Mouse (Mus musculus): ENCODE measurements around the gene Ascc1.
A peak's percentile ranks its signal among the peaks of the same experiment; 100 is the strongest.
"Not testable (repeated sequence)": the region's sequence is repeated elsewhere in the genome, so short reads cannot be mapped to it uniquely, and the experiment has no call there.

Ascc1 gene

GRCm38 (mm10) chr10:59977715-59978343, 24.8 kb upstream of the Ascc1 start:
- no peak for DNase-seq (ENCODE audit: low spot score)

GRCm38 (mm10) chr10:59978401-59978800, 24.2 kb upstream of the Ascc1 start:
- DNase-seq (ENCODE audit: low spot score), result no peak

GRCm38 (mm10) chr10:59978873-59979743, 23.5 kb upstream of the Ascc1 start:
- DNase-seq (ENCODE audit: low spot score), result no peak

DNA sequence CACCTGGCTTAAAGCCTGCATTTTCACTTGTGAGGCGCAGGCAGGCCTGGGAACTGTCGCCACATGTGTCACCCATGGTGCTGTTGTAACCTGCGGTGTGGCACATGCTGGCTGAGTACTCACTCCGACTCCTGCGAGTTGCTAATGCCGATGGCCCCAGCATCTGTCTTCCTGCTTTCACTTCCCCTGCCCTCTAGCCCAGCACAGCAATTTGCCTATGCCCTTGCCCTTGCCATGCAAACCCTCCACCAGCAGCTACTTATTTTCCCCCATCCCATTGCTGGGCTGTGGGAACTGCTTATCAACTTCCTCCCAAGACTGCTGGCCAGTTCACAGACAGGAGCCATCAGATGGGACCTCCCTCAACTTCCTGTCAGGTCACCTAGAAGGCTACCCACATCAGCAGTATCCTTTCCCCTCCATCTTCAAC, 21.8 kb upstream of the Ascc1 start:
- DNase-seq (ENCODE audit: low spot score), result peak; percentile 29

- no peak for DNase-seq (ENCODE audit: low spot score)
Observed at GRCm38 (mm10) chr10:59981336-59981735, 21.3 kb upstream of the Ascc1 start.

DNA sequence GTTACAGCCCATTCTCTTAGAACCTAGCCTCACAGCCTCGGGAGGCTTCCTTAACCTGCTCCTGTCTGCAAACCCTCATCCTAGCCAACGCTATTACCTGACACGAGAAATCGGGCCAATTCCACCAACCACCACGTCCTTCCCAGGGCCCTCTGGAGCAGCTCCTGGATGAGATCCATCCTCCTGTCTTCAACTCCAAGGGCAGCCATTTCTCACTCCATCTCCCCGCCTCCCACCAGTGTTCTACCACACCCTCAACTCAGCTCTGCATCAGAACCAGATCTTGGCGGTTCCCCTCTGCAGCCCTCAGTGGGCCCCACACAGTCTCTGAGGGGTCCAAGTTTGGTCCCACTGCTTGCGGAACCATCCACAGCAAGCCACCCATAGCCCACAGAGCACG, 20.8 kb upstream of the Ascc1 start:
- no peak for DNase-seq (ENCODE audit: low spot score)

DNA sequence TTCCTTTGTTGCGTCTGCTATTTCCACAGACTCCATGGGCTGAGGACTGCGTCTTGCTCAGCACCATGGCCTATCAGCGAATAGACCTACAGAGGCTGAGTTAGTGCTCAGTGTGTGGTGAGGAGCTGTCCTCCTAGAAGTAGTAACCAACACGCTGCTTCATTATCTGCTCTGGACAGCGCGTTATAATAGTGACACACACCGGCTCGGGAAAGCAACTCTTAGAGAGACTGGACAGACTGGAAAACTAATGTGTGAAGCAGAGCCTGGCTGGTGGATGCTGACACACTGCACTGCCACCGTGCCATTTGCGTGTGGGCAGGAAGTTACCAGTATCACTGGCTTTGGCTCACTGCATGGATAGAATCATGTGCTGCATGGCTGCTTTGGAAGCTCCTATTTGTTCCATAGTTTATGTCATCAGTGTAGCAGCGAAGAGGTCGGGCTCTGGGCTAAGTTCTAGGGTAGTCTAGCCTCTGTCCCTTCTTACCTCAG, 20.2 kb upstream of the Ascc1 start:
- no peak for DNase-seq (ENCODE audit: low spot score)

- no peak for DNase-seq (ENCODE audit: low spot score)
Observed at GRCm38 (mm10) chr10:59988036-59988435, 14.6 kb upstream of the Ascc1 start.

- no peak for DNase-seq (ENCODE audit: low spot score)
Observed at GRCm38 (mm10) chr10:59990393-59990792, 12.2 kb upstream of the Ascc1 start.

GRCm38 (mm10) chr10:59991262-59991880, 11.2 kb upstream of the Ascc1 start:
- DNase-seq (ENCODE audit: low spot score), result no peak

GRCm38 (mm10) chr10:59992024-59992423, 10.6 kb upstream of the Ascc1 start:
- no peak for DNase-seq (ENCODE audit: low spot score)

DNA sequence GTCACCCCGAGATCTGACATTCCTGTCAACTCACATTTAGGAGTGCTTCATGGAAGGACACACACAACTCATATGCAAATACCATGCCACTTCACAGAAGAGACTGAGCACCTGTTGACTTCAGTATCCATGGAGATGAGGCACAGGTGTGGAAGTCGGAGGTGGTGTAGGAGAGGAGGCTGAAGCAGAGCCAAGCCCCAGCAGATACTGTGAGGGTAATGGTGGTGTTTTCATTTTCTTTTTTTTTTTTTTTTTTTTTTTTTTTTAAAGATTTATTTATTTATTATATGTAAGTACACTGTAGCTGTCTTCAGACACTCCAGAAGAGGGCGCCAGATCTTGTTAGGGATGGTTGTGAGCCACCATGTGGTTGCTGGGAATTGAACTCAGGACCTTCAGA, 8.8 kb upstream of the Ascc1 start:
- DNase-seq (ENCODE audit: low spot score), result not testable (repeated sequence)

DNA sequence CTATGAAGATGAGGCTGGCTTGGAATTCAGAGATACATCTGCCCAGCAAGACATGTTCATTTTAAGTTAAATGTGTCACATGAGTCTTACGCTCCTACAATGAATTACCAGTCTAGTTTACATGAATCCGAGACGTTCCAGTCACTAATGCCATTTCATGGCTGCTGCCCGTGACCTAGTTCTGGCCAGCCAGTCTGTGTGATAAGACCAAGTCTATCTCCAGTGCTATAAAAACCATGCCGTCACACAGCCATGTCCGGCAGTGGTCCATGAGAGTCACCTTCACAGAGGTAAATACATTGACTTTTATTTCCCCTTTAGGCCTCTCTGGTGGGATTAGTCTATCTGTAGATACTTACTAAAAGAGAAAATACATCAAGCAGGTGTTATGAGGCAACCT, 6.7 kb upstream of the Ascc1 start:
- no peak for DNase-seq (ENCODE audit: low spot score)

- DNase-seq (ENCODE audit: low spot score), result peak; percentile 46
Observed at GRCm38 (mm10) chr10:59997591-59997990, 5.0 kb upstream of the Ascc1 start.

- no peak for DNase-seq (ENCODE audit: low spot score)
Observed at GRCm38 (mm10) chr10:59999057-59999456, 3.5 kb upstream of the Ascc1 start.

- not testable (repeated sequence) for DNase-seq (ENCODE audit: low spot score)
Observed at GRCm38 (mm10) chr10:60001663-60002062, 942 bp upstream of the Ascc1 start.

DNA sequence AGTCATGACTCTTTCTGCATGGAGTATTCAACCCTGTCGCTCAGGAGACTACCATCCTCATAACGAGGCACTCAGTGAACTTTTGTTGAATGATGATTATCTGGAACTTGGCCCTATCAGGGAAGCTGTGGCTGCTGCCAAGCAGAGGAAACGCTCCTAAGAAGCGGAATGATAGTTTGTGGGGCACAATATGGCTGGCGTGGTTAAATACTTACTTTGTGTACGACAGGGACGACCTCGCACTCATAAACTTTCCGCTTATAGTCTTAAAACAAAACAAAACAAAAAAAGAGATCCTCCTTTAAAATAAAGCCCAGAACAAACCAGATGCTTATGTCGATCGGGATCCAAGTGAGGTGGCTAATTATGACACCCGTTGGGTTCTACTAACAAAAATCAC, 402 bp upstream of the Ascc1 start:
- peak; percentile 18 for DNase-seq (ENCODE audit: low spot score)

DNA sequence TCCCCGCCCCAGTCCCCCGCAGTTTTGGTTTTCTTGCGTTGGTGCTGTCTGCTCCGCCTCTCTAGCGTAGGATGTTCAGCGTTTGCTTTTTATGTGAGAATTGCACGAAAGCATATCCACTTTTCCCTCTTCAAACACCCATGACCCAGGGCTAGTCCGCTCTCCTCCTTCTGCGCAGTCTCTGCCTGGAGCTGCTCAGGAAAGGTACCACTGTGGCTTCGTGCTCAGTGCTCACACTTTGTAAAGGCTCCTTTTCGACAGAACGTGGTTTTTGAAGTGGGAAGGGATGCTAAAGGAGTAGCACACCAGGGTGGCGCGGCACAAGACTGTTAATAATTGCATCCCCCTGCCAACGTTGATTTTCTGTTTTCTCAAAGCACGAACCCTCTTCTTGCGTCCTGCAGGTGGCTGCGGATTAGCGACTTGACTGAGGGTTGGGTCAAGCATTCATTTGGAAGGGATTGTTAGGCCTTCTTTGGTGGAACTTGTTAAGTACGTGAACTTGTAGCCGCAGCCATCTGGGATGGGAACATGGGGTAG, 678 bp downstream of the Ascc1 start:
- no peak for DNase-seq (ENCODE audit: low spot score)

DNA sequence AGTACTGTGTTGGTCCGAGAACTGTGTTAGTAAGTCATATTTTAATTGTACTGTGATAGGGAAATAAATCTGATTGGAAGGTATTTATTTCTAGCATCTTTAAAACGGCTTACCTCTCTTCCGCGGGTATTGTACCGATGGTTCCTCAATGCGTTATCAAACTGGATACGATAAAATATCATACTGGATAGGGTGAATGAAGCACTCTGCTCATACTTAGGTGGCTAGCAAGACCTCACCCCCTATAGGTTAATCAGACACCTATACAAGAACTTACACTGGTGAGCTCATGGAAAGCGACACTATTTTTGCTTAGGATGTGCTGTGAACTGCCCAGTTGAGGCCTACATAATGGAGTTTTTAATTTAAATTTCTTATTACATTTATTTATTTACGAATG, 1.2 kb downstream of the Ascc1 start:
- DNase-seq (ENCODE audit: low spot score), result no peak

- peak; percentile 37 for DNase-seq (ENCODE audit: low spot score)
Observed at GRCm38 (mm10) chr10:60005264-60005663, 2.7 kb downstream of the Ascc1 start.

DNA sequence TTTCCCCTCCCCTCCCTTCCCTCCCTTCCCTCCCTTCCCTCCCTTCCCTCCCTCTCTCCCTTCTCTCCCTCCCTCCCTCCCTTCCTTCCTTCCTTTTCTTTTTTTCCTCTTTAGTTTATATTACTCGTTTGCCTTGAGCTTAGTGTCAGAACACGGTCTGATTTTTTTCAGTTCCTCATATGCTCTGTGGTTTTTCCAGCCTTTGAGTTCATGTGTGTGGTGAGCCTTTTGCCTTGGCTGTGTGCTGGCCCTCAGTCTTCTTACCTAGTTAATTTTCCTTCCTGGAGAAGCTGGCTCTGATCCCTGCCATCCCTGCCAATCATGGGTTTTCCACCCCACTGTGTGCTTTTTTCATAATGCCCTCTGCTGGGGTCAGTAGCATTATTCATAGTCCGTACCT, 6.5 kb downstream of the Ascc1 start:
- no peak for DNase-seq (ENCODE audit: low spot score)

GRCm38 (mm10) chr10:60016223-60016622, 13.6 kb downstream of the Ascc1 start:
- no peak for DNase-seq (ENCODE audit: low spot score)

DNA sequence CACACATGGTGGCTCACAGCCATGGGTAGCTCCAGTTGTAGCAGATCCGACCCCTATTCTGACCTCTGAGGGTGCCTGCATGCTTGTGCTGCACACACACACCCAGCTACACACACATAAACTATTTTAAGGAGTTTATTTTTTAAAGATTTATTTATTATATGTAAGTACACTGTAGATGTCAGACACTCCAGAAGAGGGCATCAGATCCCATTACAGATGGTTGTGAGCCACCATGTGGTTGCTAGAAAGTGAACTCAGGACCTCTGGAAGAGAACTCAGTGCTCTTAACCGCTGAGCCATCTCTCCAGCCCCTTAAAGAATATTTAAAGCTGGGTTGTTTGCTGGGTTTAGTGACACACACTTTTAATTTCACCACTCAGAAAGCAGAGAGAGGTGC, 16.7 kb downstream of the Ascc1 start:
- DNase-seq (ENCODE audit: low spot score), result no peak

All from spleen, adult 12 weeks (tissue).